Mouse (Mus musculus): ENCODE measurements around the gene Creb3l4. TPM values are rescaled to one million over a fixed set of nuclear protein-coding genes. Genes with fewer than 3 reads are reported as not detected.
"Not testable (repeated sequence)": the region's sequence is repeated elsewhere in the genome, so short reads cannot be mapped to it uniquely, and the experiment has no call there.

Creb3l4 gene
- total RNA-seq, 2 experiments from 2014 or later, result 0.26 TPM; not detected in 1

DNA sequence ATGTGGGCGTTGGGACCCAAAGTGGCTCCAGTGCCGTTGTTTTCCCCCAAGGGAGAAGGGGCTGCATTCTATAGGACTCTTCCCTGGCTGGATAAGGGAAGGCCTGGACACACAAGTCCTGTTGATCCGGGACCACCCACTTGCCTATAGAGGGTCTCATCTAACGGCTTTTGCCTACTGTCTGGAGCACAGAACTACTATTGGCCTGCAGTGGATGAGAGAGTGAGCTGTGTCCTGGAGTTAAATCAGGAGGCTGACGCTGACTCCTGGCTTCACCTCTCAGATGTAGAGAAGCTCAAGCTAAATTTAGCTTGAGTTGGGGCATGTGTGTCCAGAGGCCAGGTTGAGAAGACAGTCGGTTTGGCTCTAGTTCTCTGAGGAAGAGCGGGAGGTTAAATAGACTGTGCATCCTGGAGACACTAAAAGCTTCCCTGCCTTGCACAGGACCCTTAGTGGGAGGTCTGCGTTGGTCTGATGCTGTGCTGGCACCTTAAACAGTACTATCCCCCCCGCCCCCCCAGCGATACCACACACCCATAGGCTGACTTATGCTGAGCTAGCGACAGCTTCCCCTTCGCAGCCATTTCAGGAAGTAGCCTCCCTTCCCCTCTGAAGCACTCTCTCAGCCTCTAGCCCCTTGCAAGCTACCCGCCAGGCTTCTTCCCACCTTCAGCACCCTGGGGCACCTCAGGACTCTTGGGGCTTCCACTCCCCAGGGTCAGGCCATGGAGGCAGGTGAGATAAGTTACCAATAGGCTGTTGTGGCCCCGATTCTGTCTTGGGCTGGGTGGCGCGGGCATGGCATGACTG, 22.8 kb upstream of the Creb3l4 start:
- intact Hi-C loops (cut with DNase I), result loop anchor here (2.0 to 5.0 kb wide), 2 partner anchors 45 to 106 kb away; no protein-coding TSS in a partner anchor
- no peak for DNase-seq

DNA sequence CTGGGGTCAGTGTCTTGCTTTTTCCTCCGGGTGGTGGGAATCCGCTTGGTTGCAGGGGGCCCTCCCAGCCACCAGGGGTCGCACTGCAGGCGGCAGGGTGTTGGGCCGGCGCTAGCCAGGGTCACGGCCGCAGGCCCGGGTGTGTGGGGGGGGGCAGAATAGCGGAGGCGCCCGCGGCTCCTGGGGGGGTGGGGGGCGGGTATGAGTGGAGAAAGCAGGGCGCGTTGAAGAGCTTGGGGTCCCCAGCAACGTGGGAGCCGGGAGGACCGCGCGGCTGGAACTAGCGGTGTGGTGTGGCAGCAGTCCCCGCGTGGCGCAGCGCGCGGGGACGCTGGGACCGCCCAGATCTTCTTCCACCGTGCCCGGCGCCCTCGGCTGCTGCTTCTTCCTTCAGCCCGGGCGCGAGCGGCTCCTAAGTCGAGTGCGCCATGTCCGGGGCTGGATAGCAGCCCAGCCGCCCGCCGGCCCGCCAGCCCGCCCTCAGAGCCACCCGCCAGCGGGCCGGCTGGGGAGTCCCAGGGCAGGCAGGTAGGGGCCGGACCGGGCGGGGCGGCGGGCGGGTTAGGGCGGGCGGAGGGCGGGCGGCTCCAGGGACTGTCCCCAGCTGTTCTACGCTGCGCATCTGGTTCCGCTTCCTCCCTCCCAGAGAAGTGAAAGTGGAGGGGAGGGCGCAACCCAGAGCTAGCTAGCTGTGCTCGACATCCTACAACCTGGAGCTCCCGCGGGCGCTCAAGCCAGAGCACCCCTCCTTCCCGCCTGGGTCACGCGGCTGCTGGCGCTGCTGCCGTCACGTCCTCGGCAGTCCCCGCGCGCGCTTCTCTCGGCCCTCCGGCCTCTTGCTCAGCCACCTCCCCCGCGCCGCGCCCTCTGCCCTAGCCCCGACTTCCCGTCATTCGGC, 22.0 kb upstream of the Creb3l4 start, which contains the start of gene Dennd4b:
Gene Dennd4b, plus strand, starts transcription at position 152 of the 898 bp plus-strand sequence.
- intact Hi-C loops (cut with DNase I), result loop anchor here (2.0 to 5.0 kb wide), 2 partner anchors 44 to 107 kb away; no protein-coding TSS in a partner anchor

DNA sequence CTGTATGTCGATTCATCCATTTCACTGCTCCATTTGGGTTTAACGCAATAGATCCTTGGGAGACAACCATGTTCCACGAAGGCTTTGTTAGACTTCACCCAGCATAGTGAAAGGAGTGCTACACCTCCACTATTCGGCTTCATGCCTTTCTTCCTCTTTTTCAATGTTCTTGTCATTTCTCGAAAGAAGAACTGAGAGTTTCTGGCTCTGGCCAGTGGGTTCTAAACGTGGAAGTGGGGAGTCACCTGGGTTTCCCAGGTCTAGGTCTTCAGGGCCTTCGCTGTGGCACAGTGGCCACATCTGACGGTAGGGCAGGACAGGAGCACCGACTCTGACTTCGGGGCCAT, 21.3 kb upstream of the Creb3l4 start:
- no peak for DNase-seq
- intact Hi-C loops (cut with DNase I), result loop anchor here (2.0 to 5.0 kb wide), 2 partner anchors 44 to 108 kb away; no protein-coding TSS in a partner anchor

More for the DNA sequence above, 22.0 kb upstream of the Creb3l4 start, which contains the start of gene Dennd4b:
- peak; percentile 88 to 93 for DNase-seq

DNA sequence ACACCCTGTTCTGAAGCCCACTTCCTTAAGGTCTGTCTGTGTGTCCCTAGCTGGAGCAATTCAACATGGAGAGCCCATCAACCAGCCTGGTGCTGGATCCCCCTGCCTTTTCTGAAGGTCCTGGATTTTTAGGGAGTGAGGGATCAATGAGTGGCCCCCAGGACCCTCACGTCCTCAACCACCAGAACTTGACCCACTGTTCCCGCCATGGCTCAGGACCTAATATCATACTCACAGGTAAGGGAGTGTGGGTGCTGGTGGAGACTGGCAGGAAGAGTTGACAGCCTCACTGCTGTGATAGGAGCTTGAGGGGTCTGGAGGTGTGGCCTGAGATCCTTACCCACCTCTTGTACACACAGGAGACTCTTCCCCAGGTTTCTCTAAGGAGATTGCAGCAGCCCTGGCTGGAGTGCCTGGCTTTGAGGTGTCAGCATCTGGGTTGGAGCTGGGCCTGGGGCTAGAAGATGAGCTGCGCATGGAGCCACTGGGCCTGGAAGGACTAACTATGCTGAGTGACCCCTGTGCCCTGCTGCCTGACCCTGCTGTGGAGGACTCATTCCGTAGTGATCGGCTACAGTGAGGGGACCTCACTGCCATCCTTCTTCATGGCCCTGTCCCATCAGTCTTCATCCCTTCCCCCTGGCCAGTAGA, 19.9 kb upstream of the Creb3l4 start:
- no peak for DNase-seq
- intact Hi-C loops (cut with DNase I), result no loop called here

DNA sequence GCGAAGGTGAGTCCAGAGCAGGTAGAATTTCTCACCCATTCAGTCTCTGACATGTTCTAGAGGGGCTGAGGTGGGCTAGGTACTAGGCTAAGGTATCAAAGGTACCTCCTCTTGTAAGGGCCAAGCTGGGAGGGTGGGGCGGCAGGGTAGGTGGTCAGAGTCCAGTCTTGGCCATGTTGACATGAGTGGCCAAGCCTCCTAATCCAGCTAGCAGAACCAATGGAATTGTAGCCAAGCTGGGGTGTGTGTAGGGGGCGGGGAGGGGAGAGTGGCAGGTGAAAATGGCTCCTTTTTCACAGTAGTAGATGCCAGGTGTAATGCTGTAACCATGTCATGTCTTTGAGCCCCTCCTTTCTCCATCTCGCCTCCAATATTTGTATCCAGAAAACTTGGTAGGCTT, 15.2 kb upstream of the Creb3l4 start:
- intact Hi-C loops (cut with DNase I), result no loop called here
- DNase-seq, result no peak

DNA sequence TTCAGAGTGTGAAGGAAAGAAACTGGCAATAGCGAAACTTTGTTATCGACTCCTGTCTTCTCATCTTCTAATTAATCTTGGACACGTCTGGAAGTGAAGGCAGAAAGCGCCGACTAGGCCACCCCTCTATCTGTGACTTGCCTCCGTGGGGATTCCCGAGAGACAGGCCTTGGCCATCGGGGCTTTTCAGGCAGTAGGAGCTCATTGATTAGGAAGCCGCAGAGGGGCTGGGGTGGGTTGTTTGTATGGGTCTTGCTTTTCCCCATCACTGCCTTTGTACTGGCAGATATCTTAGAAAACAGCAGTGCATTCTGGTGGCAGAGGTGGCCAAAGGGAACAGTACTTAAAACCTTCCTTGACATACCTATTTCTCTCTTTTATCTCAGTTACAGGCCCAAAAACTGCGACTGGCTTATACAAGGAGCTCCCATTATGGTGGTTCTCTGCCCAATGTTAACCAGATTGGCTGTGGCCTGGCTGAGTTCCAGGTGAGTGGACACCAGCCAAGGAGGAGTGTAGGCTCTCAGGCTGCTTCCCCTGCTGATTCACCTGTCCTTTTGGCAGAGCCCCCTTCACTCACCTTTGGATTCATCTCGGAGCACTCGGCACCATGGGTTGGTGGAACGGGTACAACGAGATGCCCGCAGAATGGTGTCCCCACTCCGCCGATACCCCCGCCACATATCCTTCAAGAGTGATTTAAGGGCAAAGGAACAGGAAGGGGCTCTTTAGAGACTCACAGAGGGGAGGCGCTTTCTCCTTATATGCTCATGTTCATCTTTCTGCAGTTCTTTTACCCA, 13.6 kb upstream of the Creb3l4 start:
- intact Hi-C loops (cut with DNase I), result no loop called here
- DNase-seq, result no peak

DNA sequence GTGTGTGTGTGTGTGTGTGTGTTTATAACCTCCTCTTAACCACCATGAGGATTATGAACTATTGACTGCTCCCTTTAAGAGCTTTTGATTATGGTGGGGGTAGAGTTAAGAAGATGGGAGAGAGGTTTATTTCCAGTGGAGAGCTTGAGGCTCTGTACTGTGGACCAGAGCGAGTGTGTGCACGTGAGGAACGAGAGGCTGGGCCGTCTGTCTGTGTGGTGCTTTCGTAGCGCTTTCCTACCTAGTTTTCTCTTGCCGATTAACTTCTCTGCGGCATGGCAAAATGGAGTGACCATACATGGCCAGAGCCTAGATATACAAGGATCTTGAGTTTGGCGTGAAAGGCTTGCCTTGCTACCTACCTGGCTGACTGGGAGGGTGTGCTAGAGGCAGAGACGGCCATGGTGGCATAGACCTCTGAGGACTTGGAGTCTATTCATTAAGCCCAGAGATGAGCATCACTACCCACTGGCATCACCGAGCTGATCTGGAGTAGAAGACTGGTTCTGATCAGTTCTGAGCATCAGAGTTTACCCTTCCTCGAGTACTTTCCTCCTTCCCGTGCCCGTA, 12.6 kb upstream of the Creb3l4 start:
- intact Hi-C loops (cut with DNase I), result no loop called here

DNA sequence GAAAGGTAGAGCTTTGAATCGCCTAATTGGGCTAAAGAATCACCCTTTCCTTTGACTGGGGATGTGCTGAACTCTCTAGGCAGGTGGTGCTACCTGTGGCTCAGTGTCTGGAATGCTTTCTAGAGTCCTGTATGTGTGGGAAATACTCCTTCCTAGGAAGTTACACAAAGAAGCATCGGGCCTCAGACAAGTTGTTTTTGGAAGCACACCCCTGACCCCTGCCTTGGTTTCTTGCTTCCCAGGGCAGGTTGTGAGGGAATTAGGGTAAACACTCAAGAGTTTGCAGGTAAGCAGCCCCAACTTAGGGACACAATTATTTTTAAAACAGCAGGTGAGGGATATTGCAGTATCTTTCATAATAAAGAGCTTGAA, 11.9 kb upstream of the Creb3l4 start:
- no peak for DNase-seq
- intact Hi-C loops (cut with DNase I), result no loop called here

More for the DNA sequence above, 12.6 kb upstream of the Creb3l4 start:
- no peak for DNase-seq

DNA sequence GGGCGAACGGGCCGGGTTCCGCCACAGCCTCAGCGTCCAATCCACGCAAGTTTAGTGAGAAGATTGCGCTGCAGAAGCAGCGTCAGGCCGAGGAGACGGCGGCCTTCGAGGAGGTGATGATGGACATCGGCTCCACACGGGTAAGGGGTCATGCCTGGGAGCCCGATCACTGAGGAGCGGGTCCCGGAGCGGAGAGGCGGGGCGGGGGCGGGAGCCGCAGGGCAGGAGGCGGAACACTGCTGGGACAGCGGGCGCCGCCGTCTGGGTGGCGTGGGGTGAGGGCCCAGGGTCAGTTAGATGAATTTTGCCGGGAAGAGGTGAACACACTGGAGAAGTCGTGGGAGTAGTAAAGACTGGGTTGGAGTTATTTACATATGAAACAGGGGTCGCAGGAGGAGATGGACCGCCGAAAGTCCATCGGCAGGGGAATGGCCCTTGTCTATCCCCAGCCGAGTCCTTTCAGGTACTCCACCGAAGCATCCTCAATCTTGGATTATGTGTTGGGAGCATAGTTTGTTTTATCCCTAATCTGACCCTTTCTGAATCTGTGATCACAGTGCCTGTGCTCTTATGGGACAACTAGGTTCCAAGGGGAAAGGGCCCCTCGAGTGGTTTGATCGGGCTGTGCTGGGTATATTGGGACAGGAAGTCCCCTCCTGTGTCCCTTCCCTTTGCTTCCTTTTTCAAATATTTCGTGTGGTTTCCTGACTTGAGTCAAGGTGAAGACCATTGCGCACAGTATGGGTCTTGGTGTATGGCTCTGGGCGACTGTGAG, 11.3 kb upstream of the Creb3l4 start:
- no peak for DNase-seq
- intact Hi-C loops (cut with DNase I), result no loop called here

DNA sequence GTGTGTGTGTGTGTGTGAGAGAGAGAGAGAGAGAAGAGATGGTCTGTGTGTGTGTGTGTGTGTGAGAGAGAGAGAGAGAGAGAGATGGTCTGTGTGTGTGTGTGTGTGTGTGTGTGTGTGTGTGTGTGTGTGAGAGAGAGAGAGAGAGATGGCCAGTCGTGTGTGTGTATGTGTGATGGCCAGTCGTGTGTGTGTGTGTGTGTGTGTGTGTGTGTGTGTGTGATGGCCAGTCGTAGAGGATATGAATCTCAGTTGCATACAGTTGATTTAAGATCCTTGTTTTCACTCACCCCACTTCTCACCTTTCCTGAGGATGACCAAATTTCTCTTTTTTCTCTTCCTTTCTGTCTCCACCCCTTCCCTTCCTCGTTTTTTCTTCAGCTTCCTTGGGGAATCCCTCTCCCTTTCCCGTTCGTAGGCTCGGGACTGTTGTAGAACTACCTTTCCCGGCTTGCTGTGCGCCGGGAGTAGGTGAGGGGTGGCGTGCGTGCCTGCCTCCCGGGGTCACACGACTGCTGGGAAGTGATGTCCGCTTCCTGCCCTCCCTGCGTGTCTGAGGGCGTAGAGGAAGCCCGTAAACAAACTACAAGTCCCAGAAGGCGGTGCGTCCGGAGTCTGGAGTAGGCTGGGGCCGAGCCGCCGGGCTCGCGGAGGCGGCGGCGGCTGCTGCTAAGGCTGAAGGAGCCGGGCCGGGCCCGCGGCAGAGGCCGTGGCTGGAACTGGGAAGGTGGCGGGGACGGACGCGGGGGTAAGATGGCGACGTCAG, 10.5 kb upstream of the Creb3l4 start, which contains the start of gene Crtc2:
Gene Crtc2, plus strand, starts transcription at position 511 of the 766 bp plus-strand sequence.
- peak; percentile 86 to 94 for DNase-seq
- intact Hi-C loops (cut with DNase I), result no loop called here

DNA sequence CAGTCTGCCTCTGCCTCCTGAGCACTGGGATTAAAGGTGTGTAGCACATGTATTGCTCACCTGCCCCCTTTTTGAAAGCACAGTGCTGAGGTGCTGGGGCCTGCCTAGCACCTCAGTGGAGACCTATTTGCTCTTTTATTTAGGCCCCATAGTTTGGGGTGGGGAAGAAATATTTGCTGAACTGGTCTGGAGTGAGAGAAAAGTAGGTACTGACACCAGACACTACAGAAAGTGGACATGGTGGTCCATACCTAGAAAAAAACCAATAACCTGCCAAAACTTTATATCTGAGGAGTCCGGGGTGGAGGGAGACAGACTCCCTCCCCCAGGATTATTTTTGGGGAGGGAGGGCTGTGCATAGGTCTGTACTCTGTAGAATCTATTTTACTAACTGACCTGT, 9.9 kb upstream of the Creb3l4 start:
- DNase-seq; intact Hi-C loops (cut with DNase I): not testable (repeated sequence)

DNA sequence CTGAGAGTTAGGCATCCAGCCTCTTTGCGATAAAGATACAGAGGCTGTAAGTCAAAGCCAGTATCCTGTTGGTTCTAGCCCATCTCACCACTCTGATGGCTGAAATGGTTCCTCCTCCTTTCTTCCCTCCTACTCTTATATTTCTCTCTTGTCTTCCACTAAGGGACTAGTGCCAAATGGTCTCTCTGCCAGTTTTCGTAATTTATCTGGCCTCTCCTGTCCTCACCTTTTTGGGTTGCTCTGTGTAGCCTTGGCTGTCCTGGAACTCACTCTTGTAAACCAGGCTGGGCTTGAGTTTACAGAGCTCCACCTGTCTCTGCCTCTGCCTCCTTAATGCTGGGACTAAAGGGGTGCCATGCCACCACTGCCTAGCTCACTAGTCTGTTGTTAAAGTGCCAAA, 9.3 kb upstream of the Creb3l4 start:
- intact Hi-C loops (cut with DNase I); DNase-seq: not testable (repeated sequence)

DNA sequence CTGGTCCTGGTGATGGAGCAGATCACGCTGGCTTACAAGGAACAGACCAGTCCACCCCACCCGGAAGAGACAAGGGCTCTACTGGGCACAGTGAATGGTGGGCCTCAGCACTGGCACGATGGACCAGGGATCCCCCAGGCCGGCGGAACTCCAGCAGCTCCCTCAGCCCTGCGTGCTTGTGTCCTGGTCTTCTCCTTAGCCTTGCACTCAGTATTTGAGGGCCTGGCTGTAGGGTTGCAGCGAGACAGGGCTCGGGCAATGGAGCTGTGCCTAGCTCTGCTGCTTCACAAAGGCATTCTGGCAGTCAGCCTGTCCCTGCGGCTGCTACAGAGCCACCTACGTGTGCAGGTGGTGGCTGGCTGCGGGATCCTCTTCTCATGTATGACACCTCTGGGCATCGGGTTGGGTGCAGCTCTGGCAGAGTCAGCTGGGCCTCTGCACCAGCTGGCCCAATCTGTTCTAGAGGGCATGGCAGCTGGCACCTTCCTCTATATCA, 8.5 kb upstream of the Creb3l4 start:
- intact Hi-C loops (cut with DNase I); DNase-seq: not testable (repeated sequence)

DNA sequence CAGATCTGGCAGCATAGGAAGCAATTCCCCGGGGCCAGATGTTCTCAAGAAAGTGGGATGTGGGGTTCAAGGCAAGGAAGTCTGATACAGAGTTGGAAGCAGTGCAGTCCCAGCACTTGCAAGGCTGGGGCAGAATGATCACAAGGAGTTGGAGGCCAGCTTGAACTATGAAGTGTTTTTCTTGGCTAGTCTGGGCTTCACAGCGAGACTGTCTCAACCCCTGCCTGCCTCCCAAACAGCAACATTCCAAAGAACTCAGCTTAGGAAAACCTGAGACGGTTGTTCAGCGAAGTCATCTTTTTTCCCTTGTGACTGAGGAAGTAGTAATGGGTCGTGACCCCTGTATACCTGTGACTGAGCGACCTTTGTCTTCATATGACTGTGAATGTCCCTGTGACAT, 7.5 kb upstream of the Creb3l4 start:
- intact Hi-C loops (cut with DNase I), result no loop called here
- no peak for DNase-seq

DNA sequence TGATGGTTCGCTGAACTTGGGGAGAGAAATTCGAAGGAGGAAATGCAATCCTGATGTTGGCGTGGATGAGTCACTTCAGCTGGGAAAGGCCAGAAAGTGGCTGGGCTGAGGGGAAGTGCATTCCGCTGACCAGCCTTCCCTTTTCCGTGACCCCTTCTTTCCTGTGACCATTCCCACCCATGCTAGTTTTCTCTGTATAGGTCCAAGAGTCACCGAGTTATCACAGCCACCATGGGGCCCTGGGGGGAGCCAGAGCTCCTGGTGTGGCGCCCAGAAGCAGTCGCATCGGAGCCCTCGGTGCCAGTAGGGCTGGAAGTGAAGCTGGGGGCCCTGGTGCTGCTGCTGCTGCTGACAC, 5.4 kb upstream of the Creb3l4 start:
- intact Hi-C loops (cut with DNase I), result no loop called here
- no peak for DNase-seq

DNA sequence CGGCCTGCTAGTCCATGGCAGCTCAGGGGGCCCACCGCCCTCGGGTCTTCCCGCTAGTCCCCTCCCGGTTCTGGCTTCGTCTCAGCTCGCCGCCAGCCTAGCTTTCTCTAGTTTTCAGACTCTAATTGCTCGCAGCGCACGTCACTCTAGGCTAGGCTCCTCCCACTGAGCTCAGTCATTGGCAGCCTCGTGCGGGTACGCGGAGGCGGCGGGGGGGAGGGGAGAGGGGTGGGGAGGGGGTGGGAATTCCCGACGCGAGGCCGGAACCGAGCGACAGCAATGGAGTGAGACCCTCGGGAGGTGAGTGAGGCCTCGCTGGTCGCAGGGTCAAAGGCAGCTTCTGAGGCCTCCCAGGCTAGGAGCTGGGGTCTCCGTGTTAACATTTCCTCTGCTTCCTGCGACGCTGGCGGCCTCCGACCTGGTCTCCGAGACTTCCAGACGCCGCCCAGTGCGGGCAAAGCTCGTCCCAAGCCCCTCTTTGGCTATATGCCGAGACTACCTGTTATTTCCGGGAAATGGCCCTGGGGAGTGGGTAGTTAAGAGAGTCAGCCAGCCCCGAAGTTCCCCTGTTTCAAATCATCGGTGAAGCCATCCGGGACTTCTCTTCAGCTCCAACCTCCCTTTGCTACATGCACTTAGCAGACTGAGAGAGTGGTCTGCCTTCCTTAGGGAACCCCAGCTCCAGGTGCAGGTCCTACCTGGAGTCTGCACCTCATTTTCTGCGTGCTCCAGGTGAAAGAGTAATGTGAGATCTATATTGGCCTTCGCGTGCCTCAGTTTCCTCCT, 4.8 kb upstream of the Creb3l4 start, which contains the start of gene Slc39a1:
Gene Slc39a1, plus strand, starts transcription at position 213 of the 786 bp plus-strand sequence.
- intact Hi-C loops (cut with DNase I), result no loop called here

DNA sequence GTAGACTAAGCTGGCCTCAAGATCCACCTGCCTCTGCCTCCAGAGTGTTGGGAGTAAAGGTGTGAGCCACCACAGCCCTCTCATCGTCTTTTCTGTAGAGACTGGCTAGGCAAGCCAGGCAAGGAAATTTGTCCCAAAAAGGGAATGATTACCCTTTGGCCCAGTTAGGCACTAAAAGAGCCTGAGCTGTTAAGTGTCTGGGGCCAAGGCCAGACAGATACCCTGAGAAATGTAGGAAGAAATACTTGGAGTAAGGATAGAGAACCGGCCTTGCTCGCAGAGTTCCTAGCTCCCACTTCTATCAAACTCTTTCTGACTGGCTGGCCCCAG, 4.3 kb upstream of the Creb3l4 start:
- DNase-seq, result no peak
- intact Hi-C loops (cut with DNase I), result no loop called here

More for the DNA sequence above, 4.8 kb upstream of the Creb3l4 start, which contains the start of gene Slc39a1:
- peak; percentile 88 to 91 for DNase-seq
